Mouse (Mus musculus): ENCODE measurements at regions not wholly inside any gene's neighbourhood (a gene's known extent, or its start where the extent isn't known, plus 50 kb on each side); places are given as distances from the start of the nearest gene placed in this dataset.

DNA sequence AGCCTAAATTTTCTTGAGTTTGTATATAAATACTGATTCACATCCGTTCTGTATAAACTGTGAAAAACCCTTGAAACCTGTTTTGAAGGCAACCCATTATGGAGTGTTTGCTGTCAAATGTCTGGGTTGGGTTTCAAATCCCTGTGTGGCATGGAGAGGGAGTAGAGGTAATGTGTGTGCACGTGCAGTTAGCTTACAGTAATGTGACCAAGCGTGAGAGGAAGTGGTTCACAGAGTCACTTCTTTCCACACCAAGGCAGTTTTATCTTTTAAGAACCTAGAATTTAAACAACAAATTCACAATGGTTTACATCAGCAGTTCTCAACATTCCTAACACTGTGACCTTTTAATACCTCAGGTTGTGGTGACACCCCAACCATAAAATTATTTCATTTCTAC, 464.1 kb upstream of the Acvr2a start:
- TF ChIP-seq GATA1 (IDR thresholded peaks at IDR 0.05; ENCODE audit: borderline replicate concordance, low read length) (no peak), CTCF (IDR thresholded peaks at IDR 0.05; ENCODE audit: low read depth, low read length) (no peak), TAL1 (conservative IDR thresholded peaks at IDR 0.05; ENCODE audit: low read depth, low read length) (no peak), POLR2AphosphoS5 (IDR thresholded peaks at IDR 0.05; ENCODE audit: insufficient replicate concordance, low read depth, low read length) (no peak), GATA2 (IDR thresholded peaks at IDR 0.05; ENCODE audit: borderline replicate concordance, low read depth, low read length) (no peak)
